Mouse (Mus musculus) sigmoid colon, adult 10 weeks (tissue): ENCODE measurements around the gene Ttll10. TPM values are rescaled to one million over a fixed set of nuclear protein-coding genes. Genes with fewer than 3 reads are reported as not detected.

Experiments
- polyA plus RNA-seq: library from polyadenylated mRNA; stranded (reverse); fragments of 350-450 nt; fragmentation: Illumina TruSeq; extraction: RNeasy Lipid Tissue Mini Kit (QIAGEN cat#74804); gene quantifications from one replicate; pipeline ENCODE4 v1.2.3, GENCODE M21; 2014; ENCODE audit warnings: low read depth, low replicate concordance

Gene Ttll10
- 2.5 TPM for polyA plus RNA-seq

GRCm38 (mm10) chr4:156059261-156059660 is at the start of gene Ttll10:
Gene Ttll10 (minus strand): TSS chr4:156059414.

GRCm38 (mm10) chr4:156026013-156026412 is 33.2 kb downstream of the Ttll10 start, which contains the start of gene Tnfrsf18:
Gene Tnfrsf18 (plus strand): TSS chr4:156026164.

GRCm38 (mm10) chr4:156013637-156014036 is 45.6 kb downstream of the Ttll10 start, which contains the start of gene Tnfrsf4:
Gene Tnfrsf4 (plus strand): TSS chr4:156013843.

GRCm38 (mm10) chr4:155992241-155992905 is 66.8 kb downstream of the Ttll10 start, which contains the start of the genes B3galt6 and Sdf4:
Gene B3galt6 (minus strand): TSS chr4:155992649.
Gene Sdf4 (plus strand): TSS chr4:155992872.

Other genes with a start within 250 kb of the Ttll10 start
- 177 TPM for gene Ccnl2, start 246.9 kb downstream of the Ttll10 start, polyA plus RNA-seq
- gene Aurkaip1, start 228.1 kb downstream of the Ttll10 start, polyA plus RNA-seq: 4.8 TPM
- 52.4 TPM for gene Mxra8, start 219.7 kb downstream of the Ttll10 start, polyA plus RNA-seq
- 1.5 TPM for gene Dvl1, start 212.0 kb downstream of the Ttll10 start, polyA plus RNA-seq
- gene Tas1r3, start 196.1 kb downstream of the Ttll10 start, polyA plus RNA-seq: 0.13 TPM
- gene Cptp, start 190.0 kb downstream of the Ttll10 start, polyA plus RNA-seq: 7.8 TPM
- 2.7 TPM for gene Ints11, start 189.9 kb downstream of the Ttll10 start, polyA plus RNA-seq
- 1.3 TPM for gene Pusl1, start 167.6 kb downstream of the Ttll10 start, polyA plus RNA-seq
- gene Acap3, start 167.6 kb downstream of the Ttll10 start, polyA plus RNA-seq: 0.47 TPM
- 117 TPM for gene Ube2j2, start 115.6 kb downstream of the Ttll10 start, polyA plus RNA-seq
- gene C1qtnf12, start 97.1 kb downstream of the Ttll10 start, polyA plus RNA-seq: 3.3 TPM
- gene B3galt6, start 66.8 kb downstream of the Ttll10 start, polyA plus RNA-seq: 6.1 TPM
- 145 TPM for gene Sdf4, start 66.5 kb downstream of the Ttll10 start, polyA plus RNA-seq
- gene Tnfrsf4, start 45.6 kb downstream of the Ttll10 start, polyA plus RNA-seq: not detected
- gene Tnfrsf18, start 33.2 kb downstream of the Ttll10 start, polyA plus RNA-seq: not detected
- 3.6 TPM for gene 9430015G10Rik, start 50.6 kb upstream of the Ttll10 start, polyA plus RNA-seq
- gene Rnf223, start 71.1 kb upstream of the Ttll10 start, polyA plus RNA-seq: not detected
- 12.3 TPM for gene Agrn, start 138.1 kb upstream of the Ttll10 start, polyA plus RNA-seq
- not detected for gene Isg15, start 141.4 kb upstream of the Ttll10 start, polyA plus RNA-seq
- gene AW011738, start 143.9 kb upstream of the Ttll10 start, polyA plus RNA-seq: 0.32 TPM
- not detected for gene Perm1, start 156.5 kb upstream of the Ttll10 start, polyA plus RNA-seq
- 8.4 TPM for gene Plekhn1, start 175.4 kb upstream of the Ttll10 start, polyA plus RNA-seq
- 5.9 TPM for gene Noc2l, start 176.6 kb upstream of the Ttll10 start, polyA plus RNA-seq
- not detected for gene Samd11, start 196.2 kb upstream of the Ttll10 start, polyA plus RNA-seq